Mouse (Mus musculus) right cerebral cortex, adult 18-20 months (tissue): ENCODE measurements around the gene Zp1.

Source experiments
- DNase-seq: peaks from one replicate; pipeline ENCODE4 v3.0.0; 2022; ENCODE audit warnings: mixed read lengths

The Zp1 gene

DNA sequence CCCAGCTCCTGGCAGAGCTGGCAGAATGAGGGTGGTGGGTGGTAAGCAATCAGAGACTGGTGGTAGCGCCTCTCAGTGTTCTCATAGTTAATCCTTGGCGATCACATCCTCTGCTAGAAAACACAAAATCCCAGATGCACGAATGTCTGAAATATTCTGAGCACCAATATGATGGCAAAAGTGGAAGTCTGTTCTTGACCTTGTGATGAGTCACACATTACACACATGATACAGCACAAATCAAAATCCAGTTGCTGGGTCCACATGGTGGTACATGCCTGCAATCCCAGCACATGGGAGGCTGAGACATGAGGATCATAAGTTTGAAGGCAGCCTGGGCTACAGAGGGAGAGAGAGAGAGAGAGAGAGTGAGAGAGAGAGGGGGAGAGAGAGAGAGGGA is 626 bp upstream of the Zp1 start:
- DNase-seq, result no peak

DNA sequence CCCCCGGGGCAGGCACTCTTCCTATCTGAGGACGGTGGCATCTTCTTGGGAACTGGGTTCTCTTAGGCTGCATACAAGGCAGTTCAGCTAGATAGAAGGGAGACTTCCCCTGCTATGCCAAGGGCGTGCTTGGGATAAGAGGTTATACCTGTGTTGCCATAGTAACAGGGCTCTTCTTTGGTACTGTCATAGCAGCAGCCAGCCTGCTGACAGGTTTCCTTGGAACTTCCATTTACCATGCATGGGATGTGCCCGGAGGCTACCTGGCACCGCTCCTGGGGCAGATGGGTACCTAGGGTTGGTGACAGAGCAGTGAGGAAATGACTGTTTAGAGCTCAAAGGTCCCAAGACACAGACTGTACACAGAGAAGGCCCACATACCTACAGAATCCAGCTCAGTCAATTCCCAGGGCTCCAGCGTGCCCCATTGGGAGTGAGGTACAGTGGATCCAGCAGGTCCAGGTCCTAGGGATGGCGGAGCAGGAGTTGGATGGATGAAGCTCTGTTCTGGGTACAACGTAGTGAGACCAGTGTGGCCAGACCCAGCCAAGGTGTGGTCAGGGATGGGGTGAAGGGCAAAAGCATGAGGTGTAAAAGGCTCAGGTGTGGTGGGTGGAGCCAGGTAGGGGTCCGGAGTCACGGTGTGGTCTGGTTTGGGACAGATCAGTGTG is 2.0 kb downstream of the Zp1 start:
- DNase-seq, result no peak

DNA sequence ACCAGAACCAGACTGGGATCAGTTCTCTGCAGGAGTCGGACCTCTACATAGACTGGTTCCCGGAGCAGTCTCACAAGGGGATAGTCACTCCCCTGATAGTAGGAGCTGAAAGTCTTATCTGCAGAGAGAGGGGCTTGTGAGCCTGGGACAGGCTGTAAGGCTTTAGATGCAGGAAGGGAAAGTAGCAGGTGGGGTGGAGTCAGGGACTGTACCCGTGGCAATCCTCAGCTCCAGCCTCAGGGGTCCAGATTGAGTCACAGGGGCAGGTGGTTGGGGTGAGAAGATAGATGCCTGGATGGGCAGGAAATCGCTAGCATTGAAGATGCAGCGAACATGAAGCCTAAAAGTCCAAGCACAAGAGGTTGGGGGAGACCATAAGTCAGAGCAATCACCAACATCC is 3.9 kb downstream of the Zp1 start:
- no peak for DNase-seq

DNA sequence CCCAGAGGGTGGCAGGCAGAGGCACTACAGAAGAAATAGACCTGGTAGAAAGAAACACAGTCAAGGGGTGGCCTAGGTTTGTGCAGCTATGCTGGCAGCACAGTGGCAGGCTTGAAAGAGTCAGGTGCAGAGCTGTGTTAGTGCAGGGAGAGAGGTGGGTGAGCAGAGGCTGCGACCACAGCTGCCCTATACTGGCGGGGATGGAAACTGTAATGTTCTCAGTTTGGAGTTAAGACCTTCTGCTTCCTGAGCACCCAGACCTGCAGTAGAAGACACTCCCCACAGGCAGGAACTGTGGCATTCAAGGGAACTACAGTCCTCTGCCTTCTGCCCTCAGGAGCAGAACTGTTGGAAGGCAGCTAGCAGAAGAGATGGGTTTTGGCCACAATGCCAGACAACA is 5.6 kb downstream of the Zp1 start:
- DNase-seq, result no peak

DNA sequence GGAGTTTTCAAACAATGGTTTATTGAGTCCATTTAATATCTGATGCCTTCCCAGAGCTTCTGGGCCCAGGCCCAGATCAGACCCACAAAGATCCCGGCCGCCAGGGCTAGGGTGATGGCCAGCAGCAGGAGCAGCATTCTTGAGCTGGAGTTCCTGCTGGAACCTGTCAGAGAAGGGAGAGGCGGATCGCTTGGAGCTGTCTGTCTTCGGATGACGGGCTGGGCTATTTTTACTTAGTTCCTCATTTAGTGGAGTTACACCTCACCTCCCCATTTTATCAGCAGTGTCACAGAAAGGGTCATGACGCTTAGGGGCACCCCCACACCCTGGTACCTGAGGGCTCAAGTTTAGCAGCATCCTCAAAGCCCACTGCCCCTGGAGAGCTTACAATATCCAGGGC is 6.1 kb downstream of the Zp1 start:
- no peak for DNase-seq

DNA sequence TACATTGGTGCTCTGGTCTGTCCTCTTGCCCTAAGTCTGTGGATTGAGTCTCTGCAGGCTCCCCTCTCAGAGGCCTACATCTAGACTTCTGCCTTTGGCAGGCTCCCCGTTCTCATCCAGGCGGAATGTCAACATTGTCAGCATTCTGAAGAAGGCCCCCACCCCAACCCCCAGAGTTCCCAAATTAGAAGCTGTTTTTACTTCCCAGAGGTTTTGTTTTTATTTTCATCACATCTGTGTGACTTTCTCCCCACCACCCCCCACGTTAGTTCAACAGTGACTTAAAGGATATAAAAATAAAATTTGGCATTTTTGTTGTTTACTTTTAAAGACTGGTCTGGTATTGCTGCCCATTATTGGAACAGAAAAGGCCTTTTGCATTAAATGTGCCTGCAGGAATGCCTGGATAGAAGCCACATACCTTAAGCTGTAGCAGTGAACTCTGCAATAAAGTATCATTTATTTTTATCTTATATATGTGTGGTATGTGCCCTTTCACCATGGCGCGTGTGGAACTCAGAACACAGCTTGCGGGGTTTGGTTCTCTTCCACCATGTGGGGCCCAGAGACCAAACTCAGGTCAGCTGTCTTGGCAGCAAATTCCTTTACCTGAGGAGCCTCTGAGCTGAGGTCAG is 11.2 kb downstream of the Zp1 start:
- DNase-seq, result no peak

DNA sequence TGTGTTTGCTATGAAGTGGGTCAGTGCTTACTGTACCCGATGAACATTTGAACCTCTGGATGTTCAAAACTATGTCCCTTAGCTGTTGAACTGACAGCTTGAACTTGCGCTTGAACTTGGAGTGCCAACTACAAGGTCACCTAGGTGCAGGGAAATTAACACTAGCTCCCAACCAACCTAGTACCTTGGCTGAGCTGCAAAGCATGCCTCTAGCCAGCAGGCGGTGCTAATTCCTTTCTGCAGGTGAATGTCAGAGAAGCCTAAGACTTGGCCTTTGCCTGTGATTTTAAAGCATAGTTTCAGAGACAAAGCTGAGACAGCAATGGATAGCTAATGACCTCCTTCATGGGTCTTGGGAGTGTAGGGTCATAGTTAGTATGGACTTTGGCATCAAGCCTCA is 12.5 kb downstream of the Zp1 start:
- DNase-seq, result peak; percentile 46

GRCm38 (mm10) chr19:10905728-10906000 is 14.8 kb downstream of the Zp1 start:
- DNase-seq, result no peak

GRCm38 (mm10) chr19:10904927-10905727 is 15.3 kb downstream of the Zp1 start:
- peak; percentile 78 for DNase-seq

- no peak for DNase-seq
These were observed 15.9 kb downstream of the Zp1 start for GRCm38 (mm10) chr19:10904512-10904911.

DNA sequence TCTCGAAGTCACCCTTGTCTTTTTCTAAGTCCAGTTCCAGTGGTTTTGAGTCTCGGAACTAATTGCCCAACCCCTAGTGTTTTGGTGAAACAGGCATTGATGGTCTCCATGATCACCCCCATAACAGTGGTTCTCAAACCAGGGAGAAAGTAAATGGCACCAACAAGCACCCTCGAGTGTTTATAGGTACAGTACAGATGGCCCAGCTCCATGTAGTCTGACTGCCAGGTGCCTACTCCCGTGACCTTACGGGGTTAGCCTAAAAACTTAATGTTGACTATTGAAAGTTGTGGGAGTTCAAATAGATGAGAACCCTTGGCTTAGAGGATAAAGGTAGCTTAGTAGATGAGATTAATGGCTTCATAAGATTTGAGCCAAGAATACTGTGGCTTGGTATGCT is 19.4 kb downstream of the Zp1 start:
- DNase-seq, result no peak

DNA sequence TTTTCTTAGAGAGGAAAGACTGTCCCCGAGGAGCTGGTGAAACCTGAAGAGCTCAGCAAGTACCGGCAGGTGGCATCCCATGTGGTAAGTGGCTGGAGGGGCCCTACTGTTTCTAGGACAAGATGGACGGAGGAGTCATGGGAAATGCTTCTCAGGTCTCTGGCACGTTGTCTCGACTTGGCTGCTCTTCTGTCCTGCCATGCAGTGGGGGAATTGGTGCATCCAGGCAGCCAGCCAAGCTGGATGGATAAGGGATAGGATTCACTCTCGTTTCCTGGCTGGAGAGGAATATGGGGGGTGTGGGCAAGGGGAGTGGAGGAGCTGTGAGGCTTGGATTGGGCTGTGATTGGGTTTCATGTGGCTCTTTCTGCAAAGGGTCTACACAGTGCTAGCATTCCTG is 20.1 kb downstream of the Zp1 start:
- DNase-seq, result no peak

DNA sequence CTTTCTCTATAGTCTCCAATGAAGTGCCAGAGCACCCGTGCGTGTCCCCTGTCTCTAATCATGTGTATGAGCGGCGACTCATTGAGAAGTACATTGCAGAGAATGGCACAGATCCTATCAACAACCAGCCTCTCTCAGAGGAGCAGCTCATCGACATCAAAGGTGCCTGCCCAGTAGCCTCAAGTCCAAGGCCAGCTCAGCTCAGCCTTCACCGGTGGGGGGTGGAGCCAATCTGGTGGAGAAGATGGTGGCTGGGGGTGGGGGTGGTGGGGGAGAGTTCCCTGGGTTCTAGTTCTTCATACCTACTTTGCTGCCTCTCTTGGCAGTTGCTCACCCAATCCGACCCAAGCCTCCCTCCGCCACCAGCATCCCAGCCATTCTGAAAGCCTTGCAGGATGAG is 22.9 kb downstream of the Zp1 start:
- no peak for DNase-seq

DNA sequence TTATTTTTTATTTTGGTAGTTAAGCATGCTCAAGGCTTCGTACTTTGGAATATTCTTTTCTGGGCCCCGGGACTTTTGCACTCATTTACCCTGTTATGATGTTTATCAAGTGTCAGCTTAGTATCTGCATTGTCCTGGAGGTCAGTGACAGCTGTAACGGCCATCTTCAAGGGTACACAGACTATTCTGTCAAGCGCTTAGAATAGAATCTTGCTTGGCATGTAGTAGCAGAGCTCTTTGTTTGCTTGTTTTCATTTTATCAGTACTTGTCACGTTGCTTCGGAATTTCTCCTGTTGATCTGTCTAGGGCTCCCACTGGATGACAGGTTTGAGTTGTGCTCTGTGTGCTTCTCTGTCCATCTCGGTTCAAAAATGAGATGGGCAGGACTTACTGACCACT is 23.6 kb downstream of the Zp1 start:
- no peak for DNase-seq

DNA sequence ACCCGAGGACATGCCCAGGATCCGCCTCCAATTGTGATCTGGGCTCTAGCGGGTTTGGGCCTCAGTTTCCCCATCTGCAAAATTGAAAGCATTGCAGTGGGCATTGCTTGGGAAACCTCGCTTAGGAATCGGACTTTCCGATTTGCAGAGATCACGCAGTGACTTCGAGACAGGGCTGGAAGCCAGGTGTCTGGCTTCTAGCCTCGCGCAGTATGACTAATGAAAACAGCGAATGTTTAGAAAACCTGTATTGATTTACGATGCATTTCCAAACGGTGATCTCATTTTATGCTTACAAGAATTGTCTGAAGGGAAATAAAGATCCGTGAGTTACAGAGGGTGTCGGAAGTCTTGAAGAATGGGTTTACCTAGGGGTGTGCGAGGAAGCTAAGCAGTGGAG is 24.7 kb downstream of the Zp1 start:
- DNase-seq, result no peak

DNA sequence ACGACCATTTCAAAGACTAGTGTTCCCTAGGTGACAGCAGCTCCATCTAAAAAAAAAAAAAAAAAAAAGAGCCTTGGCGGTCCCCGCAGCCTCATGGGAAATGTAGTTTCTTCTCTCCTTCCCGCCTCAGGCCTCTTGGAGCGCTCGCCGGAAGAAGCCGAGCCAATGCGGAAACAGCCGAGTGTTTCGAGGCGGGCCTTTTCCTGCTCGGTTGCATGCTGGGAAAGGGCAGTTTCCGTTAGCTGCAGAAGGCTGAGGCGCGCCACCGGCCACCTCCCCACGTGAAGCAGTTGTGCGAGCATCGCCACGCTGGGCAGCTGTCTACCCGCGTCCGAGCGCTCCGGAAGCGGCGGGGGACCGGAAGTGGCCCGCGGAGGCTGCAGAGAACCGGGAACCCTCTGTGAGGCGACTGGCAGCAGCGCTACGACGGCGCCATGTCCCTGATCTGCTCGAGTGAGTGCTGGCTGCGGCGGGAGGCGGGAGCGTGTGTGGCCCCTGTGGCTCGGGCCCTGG is 25.4 kb downstream of the Zp1 start, which contains the start of gene Prpf19:
TSS of gene Prpf19 (plus strand) at position 216 of the 513 bp plus-strand sequence.
- peak; percentile 99 for DNase-seq

DNA sequence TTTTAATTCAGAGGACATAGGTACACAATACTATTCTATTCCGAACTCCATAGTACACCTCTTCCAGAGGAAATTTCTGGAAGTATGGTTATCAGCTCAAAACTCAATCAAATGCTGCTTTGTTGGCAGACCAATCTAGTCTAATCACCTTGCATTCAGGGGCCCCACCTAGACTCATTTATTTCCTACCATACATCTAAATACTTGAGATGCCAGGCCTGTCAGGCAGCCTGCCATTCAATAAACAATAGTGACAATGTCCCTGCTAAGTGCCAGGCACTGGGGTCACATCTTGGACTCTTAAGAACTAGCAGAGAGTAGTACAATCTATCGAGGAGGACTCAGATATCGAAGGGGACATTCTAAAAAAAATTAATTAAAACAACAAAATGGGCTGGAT is 28.2 kb downstream of the Zp1 start:
- no peak for DNase-seq

- DNase-seq, result peak; percentile 95
These were observed 38.8 kb downstream of the Zp1 start, which contains the start of gene Tmem109 for GRCm38 (mm10) chr19:10881426-10882154. Tmem109 (minus strand) TSS chr19:10882001.

GRCm38 (mm10) chr19:10880975-10881425 is 39.4 kb downstream of the Zp1 start:
- no peak for DNase-seq

GRCm38 (mm10) chr19:10880085-10880974 is 40.1 kb downstream of the Zp1 start:
- no peak for DNase-seq

DNA sequence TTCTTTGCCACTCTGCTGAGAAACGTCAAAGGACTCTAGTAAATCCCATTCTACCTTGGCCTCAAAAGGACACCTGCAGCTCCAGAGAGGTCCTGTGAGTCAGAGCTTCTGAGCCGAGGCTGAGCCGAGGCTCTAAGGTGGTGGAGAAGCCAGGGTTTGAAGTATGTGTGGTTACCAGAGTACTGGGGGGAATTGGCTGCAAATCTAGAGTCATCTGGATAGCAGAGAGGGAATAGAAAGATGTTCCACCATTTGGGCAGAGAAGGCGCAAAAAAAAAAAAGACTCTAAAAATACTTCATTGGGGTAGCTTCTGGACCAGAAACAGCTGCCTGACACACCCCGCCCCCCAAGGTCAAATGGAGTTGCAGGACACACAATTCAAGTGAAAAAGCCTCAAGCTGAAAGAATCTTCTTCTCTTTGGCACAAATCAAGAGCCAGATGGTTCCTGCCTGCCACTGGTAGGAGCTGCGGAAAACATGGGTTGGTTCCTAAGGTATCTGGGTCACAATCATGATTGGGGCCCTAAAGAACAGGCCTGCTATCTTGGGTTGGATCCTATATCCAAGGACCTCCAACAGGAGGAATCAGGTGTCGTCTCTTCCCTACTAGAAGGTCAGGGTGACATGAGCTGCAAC is 42.1 kb downstream of the Zp1 start:
- DNase-seq, result peak; percentile 46
